Mouse (Mus musculus): ENCODE measurements around the gene Ulk4.

DNA sequence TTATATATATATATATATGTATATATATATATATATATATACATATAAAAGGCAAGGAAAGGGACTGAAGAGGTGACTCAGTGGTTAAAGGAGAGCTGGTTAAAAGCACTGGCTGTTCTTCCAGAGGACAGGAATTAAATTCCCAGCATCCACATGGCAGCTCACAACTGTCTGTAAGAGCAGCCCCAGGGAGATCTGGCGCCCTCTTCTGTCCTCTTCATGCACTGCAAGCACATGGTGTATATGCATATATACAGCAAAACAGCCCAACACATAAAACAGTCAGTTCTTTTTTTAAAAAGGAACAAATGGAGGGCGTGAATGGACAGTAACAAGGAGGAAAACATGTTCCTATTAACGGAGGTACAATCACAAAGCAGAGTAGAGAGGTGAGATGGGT, 64.7 kb downstream of the Ulk4 start:
- TF ChIP-seq GATA1 (IDR thresholded peaks at IDR 0.05; ENCODE audit: borderline replicate concordance, low read length) (no peak), FLI1 (IDR thresholded peaks at IDR 0.05; ENCODE audit: low read length) (no peak)

Measured in megakaryocyte, embryonic 14.5 days (primary cell).